Mouse (Mus musculus): ENCODE results near the gene Svop. TPM values are rescaled to one million over a fixed set of nuclear protein-coding genes. Genes with fewer than 3 reads are reported as not detected.

Svop gene
- polyA plus RNA-seq, 1 experiment from 2014 or later: 17.6 TPM

GRCm38 (mm10) chr5:114090421-114091013 is 853 bp downstream of the Svop start:
- no peak overlapping the region for H3K27ac ChIP-seq (ENCODE audit: low read depth, low read length)
- peak overlapping the region; percentile 45 for H3K4me2 ChIP-seq (ENCODE audit: low read depth, low read length, severe bottlenecking)
- H3K9me3 ChIP-seq (ENCODE audit: control insufficient read depth, low read length): no peaks in the 10 kb centered on the region
- no peak for ATAC-seq (replicated peaks; ENCODE audit: low FRiP score)
- H3K4me1 ChIP-seq (replicated peaks; ENCODE audit: control insufficient read depth, insufficient read depth, low read length): peaks cover 3% of the 10 kb centered on the region; the same call in 1 of the 2 replicates
- H3K36me3 ChIP-seq (ENCODE audit: control insufficient read depth, insufficient read depth, low read length): no peaks in the 10 kb centered on the region
- no peak for DNase-seq (ENCODE audit: low spot score)
- no peaks in the 10 kb centered on the region for H3K27me3 ChIP-seq (ENCODE audit: control insufficient read depth, insufficient read depth, low read length)
- peak overlapping the region; percentile 71 for H3K9ac ChIP-seq (ENCODE audit: low read length)
- 19% methylated on average over 7 of the region's 7 CpGs for WGBS
- peak overlapping the region; percentile 39 for H3K4me3 ChIP-seq (ENCODE audit: low read depth, low read length)

GRCm38 (mm10) chr5:114087875-114088480 is 3.4 kb downstream of the Svop start:
- Histone ChIP-seq H3K9ac (ENCODE audit: low read length) (no peak overlapping the region), H3K36me3 (ENCODE audit: control insufficient read depth, insufficient read depth, low read length) (no peaks in the 10 kb centered on the region), H3K4me2 (ENCODE audit: low read depth, low read length, severe bottlenecking) (no peak overlapping the region), H3K4me1 (replicated peaks; ENCODE audit: control insufficient read depth, insufficient read depth, low read length) (peaks cover 3% of the 10 kb centered on the region; the same call in 1 of the 2 replicates), H3K9me3 (ENCODE audit: control insufficient read depth, low read length) (no peaks in the 10 kb centered on the region), H3K27ac (ENCODE audit: low read depth, low read length) (no peak overlapping the region), H3K27me3 (ENCODE audit: control insufficient read depth, insufficient read depth, low read length) (no peaks in the 10 kb centered on the region), H3K4me3 (ENCODE audit: low read depth, low read length) (no peak overlapping the region)
- WGBS: 79% methylated on average over 12 of the region's 12 CpGs
- no peak for ATAC-seq (replicated peaks; ENCODE audit: low FRiP score)
- DNase-seq (ENCODE audit: low spot score): no peak

- ATAC-seq (replicated peaks; ENCODE audit: low FRiP score) (no peak), DNase-seq (ENCODE audit: low spot score) (no peak)
- no peaks in the 10 kb centered on the region for H3K36me3 ChIP-seq (ENCODE audit: control insufficient read depth, insufficient read depth, low read length)
- H3K9me3 ChIP-seq (ENCODE audit: control insufficient read depth, low read length): no peaks in the 10 kb centered on the region
- no peak overlapping the region for H3K4me2 ChIP-seq (ENCODE audit: low read depth, low read length, severe bottlenecking)
- H3K9ac ChIP-seq (ENCODE audit: low read length): no peak overlapping the region
- 84% methylated on average over 14 of the region's 14 CpGs for WGBS
- no peak overlapping the region for H3K27ac ChIP-seq (ENCODE audit: low read depth, low read length)
- no peaks in the 10 kb centered on the region for H3K4me1 ChIP-seq (replicated peaks; ENCODE audit: control insufficient read depth, insufficient read depth, low read length)
- no peak overlapping the region for H3K4me3 ChIP-seq (ENCODE audit: low read depth, low read length)
- H3K27me3 ChIP-seq (ENCODE audit: control insufficient read depth, insufficient read depth, low read length): no peaks in the 10 kb centered on the region
These were observed 5.9 kb downstream of the Svop start for GRCm38 (mm10) chr5:114085501-114085900.

GRCm38 (mm10) chr5:114077009-114077408 is 14.4 kb downstream of the Svop start:
- Histone ChIP-seq H3K9me3 (ENCODE audit: control insufficient read depth, low read length) (no peaks in the 10 kb centered on the region), H3K27ac (ENCODE audit: low read depth, low read length) (no peak overlapping the region), H3K4me2 (ENCODE audit: low read depth, low read length, severe bottlenecking) (no peak overlapping the region), H3K4me1 (replicated peaks; ENCODE audit: control insufficient read depth, insufficient read depth, low read length) (no peaks in the 10 kb centered on the region), H3K27me3 (ENCODE audit: control insufficient read depth, insufficient read depth, low read length) (no peaks in the 10 kb centered on the region), H3K36me3 (ENCODE audit: control insufficient read depth, insufficient read depth, low read length) (no peaks in the 10 kb centered on the region), H3K9ac (ENCODE audit: low read length) (no peak overlapping the region), H3K4me3 (ENCODE audit: low read depth, low read length) (no peak overlapping the region)
- DNase-seq (ENCODE audit: low spot score) (no peak), ATAC-seq (replicated peaks; ENCODE audit: low FRiP score) (no peak)
- 58% methylated on average over 8 of the region's 8 CpGs for WGBS

- Histone ChIP-seq H3K36me3 (ENCODE audit: control insufficient read depth, insufficient read depth, low read length) (no peaks in the 10 kb centered on the region), H3K9me3 (ENCODE audit: control insufficient read depth, low read length) (no peaks in the 10 kb centered on the region; the same call in 1 of the 2 replicates), H3K4me3 (ENCODE audit: low read depth, low read length) (no peak overlapping the region), H3K9ac (ENCODE audit: low read length) (no peak overlapping the region), H3K27ac (ENCODE audit: low read depth, low read length) (no peak overlapping the region), H3K27me3 (ENCODE audit: control insufficient read depth, insufficient read depth, low read length) (no peaks in the 10 kb centered on the region), H3K4me2 (ENCODE audit: low read depth, low read length, severe bottlenecking) (no peak overlapping the region), H3K4me1 (replicated peaks; ENCODE audit: control insufficient read depth, insufficient read depth, low read length) (no peaks in the 10 kb centered on the region)
- DNase-seq (ENCODE audit: low spot score) (no peak), ATAC-seq (replicated peaks; ENCODE audit: low FRiP score) (no peak)
- 55% methylated on average over 2 of the region's 2 CpGs for WGBS
These were observed 19.1 kb downstream of the Svop start for GRCm38 (mm10) chr5:114072262-114072661.

GRCm38 (mm10) chr5:114070858-114071257 is 20.5 kb downstream of the Svop start:
- Histone ChIP-seq H3K4me1 (replicated peaks; ENCODE audit: control insufficient read depth, insufficient read depth, low read length) (no peaks in the 10 kb centered on the region), H3K9me3 (ENCODE audit: control insufficient read depth, low read length) (no peaks in the 10 kb centered on the region; the same call in 1 of the 2 replicates), H3K9ac (ENCODE audit: low read length) (no peak overlapping the region), H3K4me3 (ENCODE audit: low read depth, low read length) (no peak overlapping the region), H3K27me3 (ENCODE audit: control insufficient read depth, insufficient read depth, low read length) (no peaks in the 10 kb centered on the region), H3K27ac (ENCODE audit: low read depth, low read length) (no peak overlapping the region), H3K36me3 (ENCODE audit: control insufficient read depth, insufficient read depth, low read length) (no peaks in the 10 kb centered on the region), H3K4me2 (ENCODE audit: low read depth, low read length, severe bottlenecking) (no peak overlapping the region)
- WGBS: 91% methylated on average over 4 of the region's 4 CpGs
- no peak for DNase-seq (ENCODE audit: low spot score)
- no peak for ATAC-seq (replicated peaks; ENCODE audit: low FRiP score)

- Histone ChIP-seq H3K27ac (ENCODE audit: low read depth, low read length) (no peak overlapping the region), H3K9me3 (ENCODE audit: control insufficient read depth, low read length) (no peaks in the 10 kb centered on the region; the same call in 1 of the 2 replicates), H3K27me3 (ENCODE audit: control insufficient read depth, insufficient read depth, low read length) (no peaks in the 10 kb centered on the region), H3K4me2 (ENCODE audit: low read depth, low read length, severe bottlenecking) (no peak overlapping the region), H3K4me1 (replicated peaks; ENCODE audit: control insufficient read depth, insufficient read depth, low read length) (no peaks in the 10 kb centered on the region), H3K9ac (ENCODE audit: low read length) (no peak overlapping the region), H3K36me3 (ENCODE audit: control insufficient read depth, insufficient read depth, low read length) (no peaks in the 10 kb centered on the region), H3K4me3 (ENCODE audit: low read depth, low read length) (no peak overlapping the region)
- no peak for ATAC-seq (replicated peaks; ENCODE audit: low FRiP score)
- 75% methylated on average over 9 of the region's 9 CpGs for WGBS
- no peak for DNase-seq (ENCODE audit: low spot score)
These were observed 23.4 kb downstream of the Svop start for GRCm38 (mm10) chr5:114067982-114068381.

GRCm38 (mm10) chr5:114067543-114067942 is 23.8 kb downstream of the Svop start:
- 83% methylated on average over 9 of the region's 9 CpGs for WGBS
- Histone ChIP-seq H3K4me2 (ENCODE audit: low read depth, low read length, severe bottlenecking) (no peak overlapping the region), H3K27ac (ENCODE audit: low read depth, low read length) (no peak overlapping the region), H3K36me3 (ENCODE audit: control insufficient read depth, insufficient read depth, low read length) (no peaks in the 10 kb centered on the region), H3K9ac (ENCODE audit: low read length) (no peak overlapping the region), H3K9me3 (ENCODE audit: control insufficient read depth, low read length) (no peaks in the 10 kb centered on the region; the same call in 1 of the 2 replicates), H3K4me1 (replicated peaks; ENCODE audit: control insufficient read depth, insufficient read depth, low read length) (no peaks in the 10 kb centered on the region), H3K4me3 (ENCODE audit: low read depth, low read length) (no peak overlapping the region), H3K27me3 (ENCODE audit: control insufficient read depth, insufficient read depth, low read length) (no peaks in the 10 kb centered on the region)
- ATAC-seq (replicated peaks; ENCODE audit: low FRiP score): no peak
- no peak for DNase-seq (ENCODE audit: low spot score)

GRCm38 (mm10) chr5:114066601-114067000 is 24.8 kb downstream of the Svop start:
- Histone ChIP-seq H3K9me3 (ENCODE audit: control insufficient read depth, low read length) (no peaks in the 10 kb centered on the region; the same call in 1 of the 2 replicates), H3K4me1 (replicated peaks; ENCODE audit: control insufficient read depth, insufficient read depth, low read length) (no peaks in the 10 kb centered on the region), H3K9ac (ENCODE audit: low read length) (no peak overlapping the region), H3K36me3 (ENCODE audit: control insufficient read depth, insufficient read depth, low read length) (no peaks in the 10 kb centered on the region), H3K27ac (ENCODE audit: low read depth, low read length) (no peak overlapping the region), H3K4me3 (ENCODE audit: low read depth, low read length) (no peak overlapping the region), H3K27me3 (ENCODE audit: control insufficient read depth, insufficient read depth, low read length) (no peaks in the 10 kb centered on the region), H3K4me2 (ENCODE audit: low read depth, low read length, severe bottlenecking) (no peak overlapping the region)
- ATAC-seq (replicated peaks; ENCODE audit: low FRiP score) (no peak), DNase-seq (ENCODE audit: low spot score) (no peak)
- WGBS: 46% methylated on average over 6 of the region's 6 CpGs
